In genomic region chr5:117347838-117348237, GRCm38 (mm10) we compare ENCODE assay signal across 11 mouse cellular contexts. TPM values are rescaled to one million over a fixed set of nuclear protein-coding genes. Genes with fewer than 3 reads are reported as not detected.
A peak's percentile ranks its signal among the peaks of the same experiment; 100 is the strongest.
DNase-seq lines count a peak whose midpoint lies in the region; ATAC-seq and TF ChIP-seq lines count a peak whose summit lies in the region.
"Had no signal": no experiment of that assay in that cellular context is flagged by ENCODE, and none has a peak within 500 bp of the region (broad histone marks: within the 10 kb centered on the region; RNA-seq: fewer than 3 reads in every experiment).

No protein-coding gene starts in this region.

- H3K4me3 ChIP-seq in intestine, embryonic 15.5 days (replicated peaks) = no peak overlapping the region
- H3K4me3 ChIP-seq in intestine, postnatal 0 days (ENCODE audit: low read depth, low read length) = no peak overlapping the region
- H3K4me3 ChIP-seq in midbrain, embryonic 13.5 days (replicated peaks) = no peak overlapping the region
- H3K4me3 ChIP-seq in midbrain, embryonic 15.5 days = no peak overlapping the region
- no peak overlapping the region for H3K4me3 ChIP-seq in hindbrain, embryonic 14.5 days (replicated peaks; ENCODE audit: low read length)
- H3K4me3 ChIP-seq in midbrain, embryonic 16.5 days (ENCODE audit: low read depth, low read length) = no peak overlapping the region
- H3K4me3 ChIP-seq: embryonic facial prominence, embryonic 13.5 days had no signal

- no peak overlapping the region for H3K27ac ChIP-seq in intestine, embryonic 15.5 days
- no peak overlapping the region for H3K27ac ChIP-seq in intestine, postnatal 0 days (ENCODE audit: low read depth, low read length)
- no peak overlapping the region for H3K27ac ChIP-seq in midbrain, embryonic 13.5 days
- H3K27ac ChIP-seq in midbrain, embryonic 15.5 days = no peak overlapping the region
- H3K27ac ChIP-seq in hindbrain, embryonic 14.5 days = no peak overlapping the region
- H3K27ac ChIP-seq in midbrain, embryonic 16.5 days (ENCODE audit: low read length) = no peak overlapping the region
- H3K27ac ChIP-seq: embryonic facial prominence, embryonic 13.5 days; heart, embryonic 10.5 days had no signal

- H3K9ac ChIP-seq in intestine, embryonic 15.5 days = no peak overlapping the region
- H3K9ac ChIP-seq in intestine, postnatal 0 days (ENCODE audit: low read depth, low read length) = no peak overlapping the region
- no peak overlapping the region for H3K9ac ChIP-seq in midbrain, embryonic 13.5 days (replicated peaks)
- no peak overlapping the region for H3K9ac ChIP-seq in midbrain, embryonic 15.5 days
- no peak overlapping the region for H3K9ac ChIP-seq in hindbrain, embryonic 14.5 days
- no peak overlapping the region for H3K9ac ChIP-seq in midbrain, embryonic 16.5 days (ENCODE audit: low read depth, low read length)
- H3K9ac ChIP-seq: embryonic facial prominence, embryonic 13.5 days had no signal

- H3K4me2 ChIP-seq in intestine, embryonic 15.5 days (replicated peaks) = no peak overlapping the region
- no peak overlapping the region for H3K4me2 ChIP-seq in intestine, postnatal 0 days (replicated peaks; ENCODE audit: low read depth)
- H3K4me2 ChIP-seq in midbrain, embryonic 13.5 days (replicated peaks) = peak overlapping the region; percentile 27
- no peak overlapping the region for H3K4me2 ChIP-seq in midbrain, embryonic 15.5 days
- 0 out of 2 replicates have a peak overlapping the region, but pooled peaks have one; percentile 22 for H3K4me2 ChIP-seq in hindbrain, embryonic 14.5 days (replicated peaks)
- H3K4me2 ChIP-seq in midbrain, embryonic 16.5 days (ENCODE audit: low read length) = peak overlapping the region; percentile 12; the same call in 1 of the 2 replicates
- H3K4me2 ChIP-seq: embryonic facial prominence, embryonic 13.5 days had no signal

- TF ChIP-seq CTCF in intestine, postnatal 0 days (IDR thresholded peaks at IDR 0.05; ENCODE audit: low read depth) = no peak

- no peak for DNase-seq in hindbrain, embryonic 14.5 days (ENCODE audit: low spot score)
- DNase-seq in left cerebral cortex, adult 11 months (ENCODE audit: low spot score) = no peak
- DNase-seq: spleen, adult 18-20 months had no signal

- WGBS in intestine, embryonic 15.5 days = 93% methylated on average over 2 of the region's 2 CpGs
- WGBS in intestine, postnatal 0 days = 87% methylated on average over 2 of the region's 2 CpGs
- WGBS in midbrain, embryonic 13.5 days = 89% methylated on average over 2 of the region's 2 CpGs
- WGBS in midbrain, embryonic 15.5 days = 91% methylated on average over 2 of the region's 2 CpGs
- 96% methylated on average over 2 of the region's 2 CpGs for WGBS in hindbrain, embryonic 14.5 days
- 90% methylated on average over 2 of the region's 2 CpGs for WGBS in midbrain, embryonic 16.5 days

- no peaks in the 10 kb centered on the region for H3K27me3 ChIP-seq in intestine, embryonic 15.5 days (replicated peaks)
- no peaks in the 10 kb centered on the region for H3K27me3 ChIP-seq in intestine, postnatal 0 days (replicated peaks; ENCODE audit: control insufficient read depth, insufficient read depth, low read length)
- H3K27me3 ChIP-seq in midbrain, embryonic 13.5 days = no peaks in the 10 kb centered on the region
- H3K27me3 ChIP-seq in midbrain, embryonic 15.5 days (replicated peaks) = no peaks in the 10 kb centered on the region
- H3K27me3 ChIP-seq in hindbrain, embryonic 14.5 days (ENCODE audit: control insufficient read depth, insufficient read depth, low read length) = no peaks in the 10 kb centered on the region
- no peaks in the 10 kb centered on the region for H3K27me3 ChIP-seq in midbrain, embryonic 16.5 days (ENCODE audit: control insufficient read depth, insufficient read depth, low read depth, low read length)
- H3K27me3 ChIP-seq: embryonic facial prominence, embryonic 13.5 days had no signal

- H3K36me3 ChIP-seq in intestine, embryonic 15.5 days = peaks cover 17% of the 10 kb centered on the region; the same call in 1 of the 2 replicates
- peaks cover 23% of the 10 kb centered on the region; the same call in 1 of the 2 replicates for H3K36me3 ChIP-seq in intestine, postnatal 0 days (ENCODE audit: control insufficient read depth, insufficient read depth)
- H3K36me3 ChIP-seq in midbrain, embryonic 13.5 days = no peaks in the 10 kb centered on the region
- H3K36me3 ChIP-seq in midbrain, embryonic 15.5 days (replicated peaks) = no peaks in the 10 kb centered on the region
- H3K36me3 ChIP-seq in hindbrain, embryonic 14.5 days (replicated peaks; ENCODE audit: control insufficient read depth, insufficient read depth) = no peaks in the 10 kb centered on the region
- H3K36me3 ChIP-seq in midbrain, embryonic 16.5 days (ENCODE audit: control insufficient read depth, insufficient read depth, low read length) = no peaks in the 10 kb centered on the region
- H3K36me3 ChIP-seq: G1E had no signal

- no peaks in the 10 kb centered on the region for H3K9me3 ChIP-seq in intestine, embryonic 15.5 days
- H3K9me3 ChIP-seq in intestine, postnatal 0 days (ENCODE audit: control insufficient read depth) = no peaks in the 10 kb centered on the region
- no peaks in the 10 kb centered on the region for H3K9me3 ChIP-seq in midbrain, embryonic 13.5 days
- no peaks in the 10 kb centered on the region for H3K9me3 ChIP-seq in midbrain, embryonic 15.5 days
- H3K9me3 ChIP-seq in hindbrain, embryonic 14.5 days (ENCODE audit: control insufficient read depth, low read length) = no peaks in the 10 kb centered on the region
- no peaks in the 10 kb centered on the region for H3K9me3 ChIP-seq in midbrain, embryonic 16.5 days (replicated peaks; ENCODE audit: control insufficient read depth, low read length, poor library complexity, severe bottlenecking)
- H3K9me3 ChIP-seq: embryonic facial prominence, embryonic 13.5 days; G1E had no signal

- peak; percentile 39; the same call in 1 of the 2 replicates for ATAC-seq in intestine, embryonic 15.5 days
- no peak for ATAC-seq in intestine, postnatal 0 days
- no peak; the same call in 1 of the 2 replicates for ATAC-seq in midbrain, embryonic 13.5 days
- no peak for ATAC-seq in midbrain, embryonic 15.5 days (replicated peaks)
- no peak for ATAC-seq in hindbrain, embryonic 14.5 days (ENCODE audit: low FRiP score)
- ATAC-seq in midbrain, embryonic 16.5 days = no peak

- H3K4me1 ChIP-seq in intestine, embryonic 15.5 days (replicated peaks) = no peaks in the 10 kb centered on the region
- H3K4me1 ChIP-seq in intestine, postnatal 0 days (replicated peaks; ENCODE audit: control insufficient read depth, insufficient read depth, low read length) = no peaks in the 10 kb centered on the region
- no peaks in the 10 kb centered on the region for H3K4me1 ChIP-seq in midbrain, embryonic 13.5 days (replicated peaks)
- H3K4me1 ChIP-seq in midbrain, embryonic 15.5 days = no peaks in the 10 kb centered on the region
- H3K4me1 ChIP-seq in hindbrain, embryonic 14.5 days (replicated peaks; ENCODE audit: control insufficient read depth, insufficient read depth, low read length) = no peaks in the 10 kb centered on the region
- no peaks in the 10 kb centered on the region for H3K4me1 ChIP-seq in midbrain, embryonic 16.5 days (ENCODE audit: control insufficient read depth, insufficient read depth, low read length)
- H3K4me1 ChIP-seq: embryonic facial prominence, embryonic 13.5 days; heart, embryonic 10.5 days had no signal

RNA-seq across cellular contexts. Expression of gene Wsb2, which starts 9.3 kb away (rescaled TPM):
- polyA plus RNA-seq in intestine, embryonic 15.5 days (2015; fragmentation: Nextera tagmentation; extraction: Ambion mirVana) = 82.6 and 94.5 TPM in 2 replicates
- 125 and 130 TPM in 2 replicates for polyA plus RNA-seq in intestine, postnatal 0 days (2015; fragmentation: Nextera tagmentation; extraction: Ambion mirVana)
- 138 and 159 TPM in 2 replicates for polyA plus RNA-seq in midbrain, embryonic 13.5 days (2015; fragmentation: Nextera tagmentation; extraction: Ambion mirVana)
- polyA plus RNA-seq in midbrain, embryonic 15.5 days (2015; fragmentation: Nextera tagmentation; extraction: Ambion mirVana) = 290 and 311 TPM in 2 replicates
- 292 and 336 TPM in 2 replicates for polyA plus RNA-seq in hindbrain, embryonic 14.5 days (2014; fragmentation: Nextera tagmentation; extraction: Ambion mirVana)
- 286 and 309 TPM in 2 replicates for polyA plus RNA-seq in midbrain, embryonic 16.5 days (2015; fragmentation: Nextera tagmentation; extraction: Ambion mirVana)

RNA-seq across cellular contexts. Expression of gene Vsig10, which starts 29.0 kb away (rescaled TPM):
- 14.1 and 16.8 TPM in 2 replicates for polyA plus RNA-seq in intestine, embryonic 15.5 days (2015; fragmentation: Nextera tagmentation; extraction: Ambion mirVana)
- polyA plus RNA-seq in intestine, postnatal 0 days (2015; fragmentation: Nextera tagmentation; extraction: Ambion mirVana) = 13.9 and 14.9 TPM in 2 replicates
- polyA plus RNA-seq in midbrain, embryonic 13.5 days (2015; fragmentation: Nextera tagmentation; extraction: Ambion mirVana) = 2.3 TPM in 2 replicates
- polyA plus RNA-seq in midbrain, embryonic 15.5 days (2015; fragmentation: Nextera tagmentation; extraction: Ambion mirVana) = 1.0 and 2.1 TPM in 2 replicates
- polyA plus RNA-seq in hindbrain, embryonic 14.5 days (2014; fragmentation: Nextera tagmentation; extraction: Ambion mirVana) = 0.75 and 1.1 TPM in 2 replicates
- polyA plus RNA-seq in midbrain, embryonic 16.5 days (2015; fragmentation: Nextera tagmentation; extraction: Ambion mirVana) = 1.1 and 1.8 TPM in 2 replicates

RNA-seq across cellular contexts. Expression of gene Rfc5, which starts 41.0 kb away (rescaled TPM):
- polyA plus RNA-seq in intestine, embryonic 15.5 days (2015; fragmentation: Nextera tagmentation; extraction: Ambion mirVana) = 95.5 and 104 TPM in 2 replicates
- 29.1 and 29.9 TPM in 2 replicates for polyA plus RNA-seq in intestine, postnatal 0 days (2015; fragmentation: Nextera tagmentation; extraction: Ambion mirVana)
- 44.6 and 47.8 TPM in 2 replicates for polyA plus RNA-seq in midbrain, embryonic 13.5 days (2015; fragmentation: Nextera tagmentation; extraction: Ambion mirVana)
- 31.5 and 33.1 TPM in 2 replicates for polyA plus RNA-seq in midbrain, embryonic 15.5 days (2015; fragmentation: Nextera tagmentation; extraction: Ambion mirVana)
- polyA plus RNA-seq in hindbrain, embryonic 14.5 days (2014; fragmentation: Nextera tagmentation; extraction: Ambion mirVana) = 26.0 and 28.6 TPM in 2 replicates
- 22.9 and 28.4 TPM in 2 replicates for polyA plus RNA-seq in midbrain, embryonic 16.5 days (2015; fragmentation: Nextera tagmentation; extraction: Ambion mirVana)

Comparison
In these comparisons a context has a peak if more than half of its experiments do, and no peak if none do; other contexts are left out.
1. H3K4me2 ChIP-seq: peak in midbrain, embryonic 13.5 days (single experiment), hindbrain, embryonic 14.5 days (single experiment) and midbrain, embryonic 16.5 days (single experiment); none in intestine, embryonic 15.5 days (single experiment), intestine, postnatal 0 days (single experiment) and midbrain, embryonic 15.5 days (single experiment).